Mouse (Mus musculus): ENCODE measurements at regions not wholly inside any gene's neighbourhood (a gene's known extent, or its start where the extent isn't known, plus 50 kb on each side); places are given as distances from the start of the nearest gene placed in this dataset.
"Not testable (repeated sequence)": the region's sequence is repeated elsewhere in the genome, so short reads cannot be mapped to it uniquely, and the experiment has no call there.

GRCm38 (mm10) chr9:72191091-72191490 is 79.4 kb upstream of the Tcf12 start:
- Histone ChIP-seq H3K27me3 (replicated peaks) (peaks cover 11% of the 10 kb centered on the region), H3K36me3 (replicated peaks; ENCODE audit: low read length) (no peaks in the 10 kb centered on the region), H3K9me3 (peaks cover 9% of the 10 kb centered on the region), H3K4me1 (no peaks in the 10 kb centered on the region), H3K4me3 (replicated peaks) (no peak overlapping the region)
- TF ChIP-seq FLI1 (IDR thresholded peaks at IDR 0.05; ENCODE audit: low read length) (no peak), GATA1 (IDR thresholded peaks at IDR 0.05; ENCODE audit: borderline replicate concordance, low read length) (no peak)

GRCm38 (mm10) chr9:72192051-72192952 is 80.6 kb upstream of the Tcf12 start:
- Histone ChIP-seq H3K4me1 (no peaks in the 10 kb centered on the region), H3K4me3 (replicated peaks) (no peak overlapping the region), H3K36me3 (replicated peaks; ENCODE audit: low read length) (no peaks in the 10 kb centered on the region), H3K27me3 (replicated peaks) (peaks cover 11% of the 10 kb centered on the region), H3K9me3 (peaks cover 19% of the 10 kb centered on the region)
- TF ChIP-seq GATA1 (IDR thresholded peaks at IDR 0.05; ENCODE audit: borderline replicate concordance, low read length) (no peak), FLI1 (IDR thresholded peaks at IDR 0.05; ENCODE audit: low read length) (no peak)

- not testable (repeated sequence) for H3K36me3 ChIP-seq (replicated peaks; ENCODE audit: low read length)
Observed at GRCm38 (mm10) chr9:72192953-72193337, 81.3 kb upstream of the Tcf12 start.

GRCm38 (mm10) chr9:72195348-72195747 is 79.3 kb upstream of the Zfp280d start:
- H3K4me3 ChIP-seq (replicated peaks), result no peak overlapping the region
- H3K9me3 ChIP-seq, result peaks cover 29% of the 10 kb centered on the region
- no peak for TF ChIP-seq FLI1 (IDR thresholded peaks at IDR 0.05; ENCODE audit: low read length)
- TF ChIP-seq GATA1 (IDR thresholded peaks at IDR 0.05; ENCODE audit: borderline replicate concordance, low read length), result no peak
- peaks cover 15% of the 10 kb centered on the region for H3K27me3 ChIP-seq (replicated peaks)
- H3K4me1 ChIP-seq, result no peaks in the 10 kb centered on the region
- no peaks in the 10 kb centered on the region for H3K36me3 ChIP-seq (replicated peaks; ENCODE audit: low read length)

More at GRCm38 (mm10) chr9:72192953-72193337, 81.3 kb upstream of the Tcf12 start:
- H3K4me3 ChIP-seq (replicated peaks); H3K4me1 ChIP-seq: not testable (repeated sequence)
- Histone ChIP-seq H3K27me3 (replicated peaks) (peaks cover 12% of the 10 kb centered on the region), H3K9me3 (peaks cover 19% of the 10 kb centered on the region)

- Histone ChIP-seq H3K4me1 (no peaks in the 10 kb centered on the region), H3K27me3 (replicated peaks) (peaks cover 11% of the 10 kb centered on the region), H3K36me3 (replicated peaks; ENCODE audit: low read length) (no peaks in the 10 kb centered on the region), H3K9me3 (peaks cover 26% of the 10 kb centered on the region), H3K4me3 (replicated peaks) (no peak overlapping the region)
- no peak for TF ChIP-seq GATA1 (IDR thresholded peaks at IDR 0.05; ENCODE audit: borderline replicate concordance, low read length)
- TF ChIP-seq FLI1 (IDR thresholded peaks at IDR 0.05; ENCODE audit: low read length), result no peak
Observed at GRCm38 (mm10) chr9:72196626-72197330, 77.9 kb upstream of the Zfp280d start.

- Histone ChIP-seq H3K4me1 (no peaks in the 10 kb centered on the region), H3K4me3 (replicated peaks) (no peak overlapping the region), H3K9me3 (peaks cover 26% of the 10 kb centered on the region), H3K36me3 (replicated peaks; ENCODE audit: low read length) (no peaks in the 10 kb centered on the region), H3K27me3 (replicated peaks) (peaks cover 11% of the 10 kb centered on the region)
- TF ChIP-seq GATA1 (IDR thresholded peaks at IDR 0.05; ENCODE audit: borderline replicate concordance, low read length) (no peak), FLI1 (IDR thresholded peaks at IDR 0.05; ENCODE audit: low read length) (no peak)
Observed at GRCm38 (mm10) chr9:72197331-72197732, 77.3 kb upstream of the Zfp280d start.

GRCm38 (mm10) chr9:72198976-72199375 is 75.7 kb upstream of the Zfp280d start:
- no peak overlapping the region for H3K4me3 ChIP-seq (replicated peaks)
- H3K4me1 ChIP-seq, result no peaks in the 10 kb centered on the region
- TF ChIP-seq GATA1 (IDR thresholded peaks at IDR 0.05; ENCODE audit: borderline replicate concordance, low read length) (no peak), FLI1 (IDR thresholded peaks at IDR 0.05; ENCODE audit: low read length) (no peak)
- peaks cover 10% of the 10 kb centered on the region for H3K27me3 ChIP-seq (replicated peaks)
- H3K9me3 ChIP-seq, result peaks cover 26% of the 10 kb centered on the region
- H3K36me3 ChIP-seq (replicated peaks; ENCODE audit: low read length), result no peaks in the 10 kb centered on the region

GRCm38 (mm10) chr9:72204357-72204905 is 70.2 kb upstream of the Zfp280d start:
- Histone ChIP-seq H3K27me3 (replicated peaks) (peaks cover 2% of the 10 kb centered on the region), H3K36me3 (replicated peaks; ENCODE audit: low read length) (no peaks in the 10 kb centered on the region), H3K9me3 (peaks cover 5% of the 10 kb centered on the region), H3K4me1 (no peaks in the 10 kb centered on the region), H3K4me3 (replicated peaks) (no peak overlapping the region)
- TF ChIP-seq FLI1 (IDR thresholded peaks at IDR 0.05; ENCODE audit: low read length) (no peak), GATA1 (IDR thresholded peaks at IDR 0.05; ENCODE audit: borderline replicate concordance, low read length) (no peak)

GRCm38 (mm10) chr9:72205815-72206214 is 68.8 kb upstream of the Zfp280d start:
- H3K36me3 ChIP-seq (replicated peaks; ENCODE audit: low read length), result no peaks in the 10 kb centered on the region
- H3K9me3 ChIP-seq, result no peaks in the 10 kb centered on the region
- H3K4me3 ChIP-seq (replicated peaks), result no peak overlapping the region
- no peaks in the 10 kb centered on the region for H3K27me3 ChIP-seq (replicated peaks)
- no peak for TF ChIP-seq FLI1 (IDR thresholded peaks at IDR 0.05; ENCODE audit: low read length)
- TF ChIP-seq GATA1 (IDR thresholded peaks at IDR 0.05; ENCODE audit: borderline replicate concordance, low read length), result no peak
- no peaks in the 10 kb centered on the region for H3K4me1 ChIP-seq

- TF ChIP-seq GATA1 (IDR thresholded peaks at IDR 0.05; ENCODE audit: borderline replicate concordance, low read length) (no peak), FLI1 (IDR thresholded peaks at IDR 0.05; ENCODE audit: low read length) (no peak)
- Histone ChIP-seq H3K36me3 (replicated peaks; ENCODE audit: low read length) (no peaks in the 10 kb centered on the region), H3K4me1 (no peaks in the 10 kb centered on the region), H3K9me3 (no peaks in the 10 kb centered on the region), H3K27me3 (replicated peaks) (no peaks in the 10 kb centered on the region), H3K4me3 (replicated peaks) (no peak overlapping the region)
Observed at GRCm38 (mm10) chr9:72206911-72207310, 67.7 kb upstream of the Zfp280d start.

All from megakaryocyte, embryonic 14.5 days (primary cell).